Mouse (Mus musculus): Measurements from ENCODE around the gene Cul1. TPM values are rescaled to one million over a fixed set of nuclear protein-coding genes. Genes with fewer than 3 reads are reported as not detected.
A peak's percentile ranks its signal among the peaks of the same experiment; 100 is the strongest.
"Not testable (repeated sequence)": the region's sequence is repeated elsewhere in the genome, so short reads cannot be mapped to it uniquely, and the experiment has no call there.

Gene Cul1
- 154 and 156 TPM in 2 replicates for polyA plus RNA-seq (2016; fragmentation: Nextera tagmentation; extraction: Ambion mirVana)

- peak within 1 kb of the TSS; percentile 97 for H3K27ac ChIP-seq
- no peaks in the 10 kb centered on the region for H3K27me3 ChIP-seq
- 39% methylated on average over 2 of the region's 2 CpGs for WGBS
- H3K9me3 ChIP-seq (replicated peaks): no peaks in the 10 kb centered on the region
- H3K9ac ChIP-seq: peak within 1 kb of the TSS; percentile 99
- H3K4me1 ChIP-seq: peaks cover 14% of the 10 kb centered on the region
- H3K4me3 ChIP-seq: peak within 1 kb of the TSS; percentile 98
- H3K4me2 ChIP-seq (replicated peaks): peak within 1 kb of the TSS; percentile 54
- no peaks in the 10 kb centered on the region for H3K36me3 ChIP-seq
- no peak for ATAC-seq (ENCODE audit: low FRiP score)
These were observed at the start of gene Cul1 for GRCm38 (mm10) chr6:47453098-47453497. TSS of gene Cul1 (plus strand) at chr6:47453398.

- Histone ChIP-seq H3K9ac (no peak overlapping the region), H3K4me2 (replicated peaks) (no peak overlapping the region), H3K4me1 (no peaks in the 10 kb centered on the region), H3K36me3 (no peaks in the 10 kb centered on the region), H3K9me3 (replicated peaks) (no peaks in the 10 kb centered on the region), H3K27me3 (no peaks in the 10 kb centered on the region), H3K4me3 (no peak overlapping the region), H3K27ac (no peak overlapping the region)
- WGBS: 87% methylated on average over 11 of the region's 11 CpGs
- no peak for ATAC-seq (ENCODE audit: low FRiP score)
These were observed 48.5 kb upstream of the Cul1 start for GRCm38 (mm10) chr6:47404419-47405382.

DNA sequence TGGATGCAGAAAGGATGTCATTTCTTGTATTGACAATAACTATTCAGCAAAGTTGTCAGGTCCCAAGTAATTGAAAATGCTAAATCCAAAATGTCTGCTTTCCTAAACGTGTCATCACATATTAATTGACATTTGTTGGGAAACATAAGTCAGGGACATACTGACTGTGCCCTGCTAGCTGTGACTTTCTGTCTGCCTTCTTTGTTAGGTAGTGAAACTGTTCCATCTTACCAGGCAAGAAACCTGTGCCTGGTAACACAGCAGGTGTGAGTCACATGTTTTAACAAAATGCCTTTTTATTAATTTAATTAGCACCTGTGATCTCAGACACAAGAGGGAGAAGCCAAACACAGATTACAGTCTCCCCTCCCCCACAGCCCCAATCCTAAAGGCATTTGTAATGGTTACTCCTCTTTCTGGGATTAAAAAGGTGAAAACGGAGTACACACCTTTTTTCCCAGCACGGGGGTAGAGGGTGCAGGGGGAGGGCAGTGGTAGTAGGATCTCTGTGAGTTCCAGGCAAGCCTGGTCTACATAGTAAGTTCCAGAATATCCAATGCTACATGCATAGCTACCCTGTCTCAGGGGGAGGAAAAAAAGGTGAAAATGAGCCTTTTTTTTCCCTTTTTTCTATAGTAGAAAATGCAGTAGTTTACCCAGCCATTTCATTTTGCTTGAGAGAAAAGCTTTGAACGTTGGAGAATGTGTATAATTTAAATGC lies 40.2 kb upstream of the Cul1 start:
- H3K4me2 ChIP-seq (replicated peaks): no peak overlapping the region
- H3K36me3 ChIP-seq: no peaks in the 10 kb centered on the region
- no peak overlapping the region for H3K27ac ChIP-seq
- H3K9me3 ChIP-seq (replicated peaks): no peaks in the 10 kb centered on the region
- H3K27me3 ChIP-seq: no peaks in the 10 kb centered on the region
- H3K4me1 ChIP-seq: no peaks in the 10 kb centered on the region
- no peak overlapping the region for H3K4me3 ChIP-seq
- H3K9ac ChIP-seq: no peak overlapping the region
- WGBS: 42% methylated on average over 4 of the region's 4 CpGs
- no peak for ATAC-seq (ENCODE audit: low FRiP score)

DNA sequence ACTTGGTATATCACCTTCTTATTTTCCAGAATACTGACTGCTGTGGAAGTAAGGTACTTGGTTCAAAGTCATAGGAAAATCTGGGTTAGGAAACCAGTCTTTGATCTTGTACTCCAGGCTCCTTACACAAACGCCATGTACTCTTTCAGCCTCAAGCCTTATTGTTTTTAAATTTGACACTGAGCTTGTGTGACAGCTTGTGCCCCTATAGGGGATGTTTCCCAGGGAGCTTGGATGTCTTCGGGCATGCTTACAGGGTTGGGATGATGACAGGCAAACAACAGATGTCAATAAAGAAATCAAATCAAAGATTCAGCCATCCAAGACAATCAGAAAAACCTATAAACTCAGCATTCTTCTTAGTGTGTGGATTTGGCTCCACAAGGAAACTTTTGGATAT lies 39.5 kb upstream of the Cul1 start:
- H3K27me3 ChIP-seq: no peaks in the 10 kb centered on the region
- ATAC-seq (ENCODE audit: low FRiP score): no peak
- H3K4me2 ChIP-seq (replicated peaks): no peak overlapping the region
- WGBS: 44% methylated on average over 2 of the region's 2 CpGs
- H3K27ac ChIP-seq: no peak overlapping the region
- H3K36me3 ChIP-seq: no peaks in the 10 kb centered on the region
- H3K4me1 ChIP-seq: no peaks in the 10 kb centered on the region
- H3K9me3 ChIP-seq (replicated peaks): no peaks in the 10 kb centered on the region
- H3K9ac ChIP-seq: no peak overlapping the region
- H3K4me3 ChIP-seq: no peak overlapping the region

- H3K4me2 ChIP-seq (replicated peaks): no peak overlapping the region
- H3K4me1 ChIP-seq: no peaks in the 10 kb centered on the region
- H3K36me3 ChIP-seq: no peaks in the 10 kb centered on the region
- H3K27ac ChIP-seq: no peak overlapping the region
- no peaks in the 10 kb centered on the region for H3K9me3 ChIP-seq (replicated peaks)
- ATAC-seq (ENCODE audit: low FRiP score): no peak
- H3K9ac ChIP-seq: no peak overlapping the region
- H3K4me3 ChIP-seq: no peak overlapping the region
- WGBS: 80% methylated on average over 3 of the region's 3 CpGs
- no peaks in the 10 kb centered on the region for H3K27me3 ChIP-seq
These were observed 34.5 kb upstream of the Cul1 start for GRCm38 (mm10) chr6:47418691-47419090.

DNA sequence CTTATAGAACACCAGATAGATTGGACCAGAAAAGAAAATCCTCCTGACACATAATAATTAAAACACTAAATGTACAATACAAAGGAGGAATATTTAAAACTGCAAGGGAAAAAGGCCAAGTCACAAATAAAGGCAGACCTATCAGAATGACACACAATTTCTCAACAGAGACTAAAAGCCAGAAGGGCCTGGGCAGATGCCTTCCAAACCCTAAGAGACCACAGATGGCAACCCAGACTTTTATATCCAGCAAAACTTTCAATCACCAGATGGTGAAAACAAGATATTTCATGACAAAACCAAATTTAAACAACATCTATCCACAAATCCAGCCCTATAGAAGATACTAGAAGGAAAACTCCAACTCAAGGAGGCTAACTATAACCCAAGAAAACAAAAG lies 33.0 kb upstream of the Cul1 start:
- Histone ChIP-seq H3K9me3 (replicated peaks) (no peaks in the 10 kb centered on the region), H3K27ac (no peak overlapping the region), H3K27me3 (no peaks in the 10 kb centered on the region), H3K4me2 (replicated peaks) (no peak overlapping the region), H3K4me1 (no peaks in the 10 kb centered on the region), H3K9ac (no peak overlapping the region), H3K4me3 (no peak overlapping the region), H3K36me3 (no peaks in the 10 kb centered on the region)
- no peak for ATAC-seq (ENCODE audit: low FRiP score)

GRCm38 (mm10) chr6:47421221-47421620 lies 32.0 kb upstream of the Cul1 start:
- WGBS: 95% methylated on average over 1 of the region's 1 CpGs
- H3K9me3 ChIP-seq (replicated peaks): no peaks in the 10 kb centered on the region
- no peak overlapping the region for H3K9ac ChIP-seq

DNA sequence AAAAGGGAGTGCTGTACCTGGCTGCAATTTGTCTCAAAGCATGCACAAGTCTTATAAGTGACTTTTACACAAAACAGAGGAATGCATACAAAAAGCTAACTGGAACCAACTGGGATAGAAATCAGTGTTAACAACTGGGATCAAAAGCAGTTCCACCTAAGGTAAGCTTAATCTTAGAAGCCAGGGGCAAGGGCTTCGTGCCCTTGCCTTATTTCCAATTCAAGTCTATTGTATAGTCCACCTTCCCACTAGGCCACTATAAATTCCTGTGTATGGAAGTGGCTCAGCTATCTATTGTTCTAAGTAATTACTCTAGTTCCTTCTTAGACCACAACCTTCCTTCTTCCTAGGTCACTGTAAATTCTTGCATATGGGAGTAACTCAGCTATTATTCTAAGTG lies 27.1 kb upstream of the Cul1 start:
- ATAC-seq (ENCODE audit: low FRiP score): no peak
- no peak overlapping the region for H3K4me3 ChIP-seq
- no peak overlapping the region for H3K4me2 ChIP-seq (replicated peaks)
- H3K4me1 ChIP-seq: no peaks in the 10 kb centered on the region
- H3K36me3 ChIP-seq: no peaks in the 10 kb centered on the region
- WGBS: 65% methylated on average over 1 of the region's 1 CpGs
- H3K27me3 ChIP-seq: no peaks in the 10 kb centered on the region
- no peak overlapping the region for H3K9ac ChIP-seq
- H3K9me3 ChIP-seq (replicated peaks): no peaks in the 10 kb centered on the region
- no peak overlapping the region for H3K27ac ChIP-seq

More at GRCm38 (mm10) chr6:47421221-47421620, 32.0 kb upstream of the Cul1 start:
- H3K36me3 ChIP-seq: no peaks in the 10 kb centered on the region
- H3K4me3 ChIP-seq: no peak overlapping the region
- H3K4me2 ChIP-seq (replicated peaks): no peak overlapping the region
- H3K27me3 ChIP-seq: no peaks in the 10 kb centered on the region
- no peak overlapping the region for H3K27ac ChIP-seq
- no peaks in the 10 kb centered on the region for H3K4me1 ChIP-seq
- ATAC-seq (ENCODE audit: low FRiP score): no peak

DNA sequence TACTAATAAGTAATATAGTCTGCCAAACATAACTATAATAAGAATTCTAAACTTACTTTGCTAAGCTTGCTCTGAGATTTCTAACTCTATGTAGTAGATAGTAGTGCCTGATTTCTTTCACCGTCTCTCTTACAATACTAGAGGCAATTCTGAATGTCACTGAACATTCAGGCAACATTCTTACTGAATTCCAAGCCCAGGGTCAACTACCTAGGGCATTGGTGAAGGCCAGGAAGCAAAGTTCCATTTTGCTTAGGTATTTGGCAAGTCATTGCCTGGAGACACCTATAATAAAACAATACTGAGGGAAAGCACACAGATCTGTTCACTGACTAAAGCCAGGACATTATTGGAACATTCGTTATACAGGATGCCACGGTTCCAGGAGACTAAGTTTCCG lies 26.6 kb upstream of the Cul1 start:
- H3K36me3 ChIP-seq; H3K9ac ChIP-seq; ATAC-seq (ENCODE audit: low FRiP score); H3K27me3 ChIP-seq; H3K4me2 ChIP-seq (replicated peaks); H3K27ac ChIP-seq; H3K9me3 ChIP-seq (replicated peaks); H3K4me1 ChIP-seq; H3K4me3 ChIP-seq: not testable (repeated sequence)
- 93% methylated on average over 4 of the region's 4 CpGs for WGBS

- not testable (repeated sequence) for H3K9ac ChIP-seq; H3K4me1 ChIP-seq; H3K4me2 ChIP-seq (replicated peaks); H3K9me3 ChIP-seq (replicated peaks); H3K27me3 ChIP-seq; H3K4me3 ChIP-seq; ATAC-seq (ENCODE audit: low FRiP score); H3K36me3 ChIP-seq; H3K27ac ChIP-seq
- WGBS: 92% methylated on average over 12 of the region's 12 CpGs
These were observed 20.4 kb upstream of the Cul1 start for GRCm38 (mm10) chr6:47432795-47433194.

GRCm38 (mm10) chr6:47440080-47440479 lies 13.1 kb upstream of the Cul1 start:
- Histone ChIP-seq H3K9me3 (replicated peaks) (0 out of 2 replicates have a peak, but pooled peaks cover 2% of the 10 kb centered on the region), H3K36me3 (no peaks in the 10 kb centered on the region), H3K27ac (no peak overlapping the region), H3K4me1 (no peaks in the 10 kb centered on the region), H3K9ac (no peak overlapping the region), H3K27me3 (no peaks in the 10 kb centered on the region), H3K4me2 (replicated peaks) (no peak overlapping the region), H3K4me3 (no peak overlapping the region)
- 88% methylated on average over 2 of the region's 2 CpGs for WGBS
- no peak for ATAC-seq (ENCODE audit: low FRiP score)

DNA sequence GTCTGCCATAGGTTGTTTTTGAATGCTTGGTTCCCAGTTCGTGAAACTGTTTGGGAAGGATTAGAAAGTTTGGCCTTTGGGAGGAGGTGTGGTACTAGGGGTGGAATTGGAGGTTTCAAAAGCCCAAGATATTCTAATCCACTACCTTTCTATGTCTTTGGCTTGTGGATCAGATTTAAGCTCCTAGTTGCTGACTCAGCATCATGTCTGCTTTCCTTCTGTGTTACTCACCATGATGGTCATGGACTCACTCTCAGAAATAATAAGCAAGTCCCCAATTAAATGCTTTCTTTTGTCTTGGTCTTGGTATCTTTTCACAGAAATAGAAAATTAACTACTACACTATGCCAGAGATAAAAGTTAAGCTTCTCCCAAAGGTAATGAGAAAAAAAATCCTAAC lies 5.5 kb upstream of the Cul1 start:
- no peaks in the 10 kb centered on the region for H3K9me3 ChIP-seq (replicated peaks)
- no peak overlapping the region for H3K9ac ChIP-seq
- no peak overlapping the region for H3K27ac ChIP-seq
- ATAC-seq (ENCODE audit: low FRiP score): no peak
- no peak overlapping the region for H3K4me2 ChIP-seq (replicated peaks)
- no peak overlapping the region for H3K4me3 ChIP-seq
- H3K27me3 ChIP-seq: no peaks in the 10 kb centered on the region
- 86% methylated on average over 1 of the region's 1 CpGs for WGBS
- H3K36me3 ChIP-seq: no peaks in the 10 kb centered on the region
- no peaks in the 10 kb centered on the region for H3K4me1 ChIP-seq

All from hindbrain, embryonic 12.5 days (tissue).